Mouse (Mus musculus) right cerebral cortex, postnatal 10 days (tissue): Measurements from ENCODE around the gene Ajap1.

Experiments used
- DNase-seq, 2 experiments: peaks; one replicate each; pipeline ENCODE4 v3.0.0; 2021; ENCODE audit warnings: low spot score in 2 of 2

Ajap1 gene

DNA sequence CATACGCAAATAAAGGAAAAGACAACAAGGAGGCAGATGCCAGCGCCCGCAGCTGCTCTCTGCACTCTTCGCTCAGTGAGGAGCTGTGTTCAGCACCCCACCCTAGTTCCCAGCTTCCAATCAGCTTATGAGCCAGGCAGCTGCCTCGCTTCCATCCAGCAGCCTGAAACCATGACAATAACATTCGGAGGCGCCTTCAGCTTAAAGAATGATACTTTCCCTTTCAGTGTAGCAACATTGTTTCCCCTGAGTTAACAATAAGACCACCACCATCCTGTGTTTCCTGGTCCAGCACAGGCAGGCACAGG, 124.4 kb downstream of the Ajap1 start:
- DNase-seq = peak; percentile 68 to 76

DNA sequence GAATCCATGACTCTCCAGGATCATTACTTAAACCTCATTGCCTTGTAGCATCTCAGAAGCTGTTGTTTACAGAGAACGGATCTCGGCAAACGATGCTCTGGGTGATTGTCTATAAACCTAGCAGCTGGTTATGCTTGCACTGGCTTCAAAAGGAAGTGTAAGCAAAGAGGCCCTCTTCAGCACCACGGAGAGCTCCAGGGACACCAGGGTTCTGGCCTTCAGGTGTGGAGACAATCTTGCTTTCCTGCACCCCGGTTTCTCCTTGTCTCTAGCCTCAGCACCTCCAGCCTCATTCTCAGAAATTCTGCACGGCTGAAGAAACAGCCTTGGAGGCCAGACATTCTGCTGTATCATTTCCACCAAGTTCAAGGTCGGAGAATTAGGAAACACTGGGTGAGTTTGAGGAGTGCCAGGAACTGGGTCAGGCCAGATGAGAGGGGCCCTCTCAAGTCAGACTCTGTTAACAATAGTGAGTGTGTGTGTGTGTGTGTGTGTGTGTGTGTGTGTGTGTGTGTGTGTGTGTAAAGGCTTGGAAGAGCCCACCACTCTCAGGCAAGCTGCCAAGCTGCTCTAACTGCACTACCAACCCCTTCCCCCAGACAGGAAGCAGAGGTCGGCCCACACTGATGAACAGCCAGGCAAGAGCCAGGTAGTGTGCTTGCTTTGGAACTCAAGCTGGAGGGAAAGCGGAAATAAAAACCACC, 124.9 kb downstream of the Ajap1 start:
- DNase-seq = no peak

DNA sequence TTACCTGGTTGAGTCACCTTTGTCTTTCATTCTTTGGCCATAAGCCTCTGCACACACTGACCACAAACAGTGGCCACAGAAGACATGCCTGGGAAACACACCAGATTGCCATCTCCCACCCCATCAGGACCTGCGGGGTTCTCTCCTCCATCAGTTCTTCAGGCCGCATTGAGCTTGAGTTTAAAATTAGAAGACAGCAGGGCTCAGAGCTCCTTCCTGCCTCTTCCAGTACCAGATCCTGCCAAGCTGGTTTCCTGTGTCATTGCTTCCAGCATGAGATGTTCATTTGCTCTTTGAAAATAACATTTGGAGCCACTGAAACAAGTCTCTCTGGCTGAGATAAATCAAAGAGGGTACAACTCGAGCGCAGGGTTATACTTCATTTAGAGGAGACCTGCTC, 126.4 kb downstream of the Ajap1 start:
- no peak for DNase-seq

DNA sequence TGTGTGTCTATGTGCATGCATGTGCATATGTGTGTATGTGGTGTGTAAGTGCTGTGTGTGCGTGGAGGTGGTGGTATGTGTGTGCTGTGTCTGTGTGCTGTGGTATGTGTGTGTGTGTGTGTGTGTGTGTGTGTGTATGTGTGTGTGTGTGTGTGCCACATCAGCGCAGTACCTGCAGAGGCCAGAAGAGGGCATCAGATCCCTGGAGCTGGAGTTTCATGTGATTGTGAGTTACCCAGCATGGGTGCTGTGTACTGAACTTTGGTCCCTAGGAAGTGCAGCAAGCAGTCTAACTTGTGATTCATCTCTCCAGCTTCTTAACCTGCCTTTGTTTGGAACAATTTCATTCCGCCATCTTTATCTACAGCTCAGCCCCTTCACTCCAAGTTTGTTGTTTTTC, 137.6 kb downstream of the Ajap1 start:
- no peak for DNase-seq

DNA sequence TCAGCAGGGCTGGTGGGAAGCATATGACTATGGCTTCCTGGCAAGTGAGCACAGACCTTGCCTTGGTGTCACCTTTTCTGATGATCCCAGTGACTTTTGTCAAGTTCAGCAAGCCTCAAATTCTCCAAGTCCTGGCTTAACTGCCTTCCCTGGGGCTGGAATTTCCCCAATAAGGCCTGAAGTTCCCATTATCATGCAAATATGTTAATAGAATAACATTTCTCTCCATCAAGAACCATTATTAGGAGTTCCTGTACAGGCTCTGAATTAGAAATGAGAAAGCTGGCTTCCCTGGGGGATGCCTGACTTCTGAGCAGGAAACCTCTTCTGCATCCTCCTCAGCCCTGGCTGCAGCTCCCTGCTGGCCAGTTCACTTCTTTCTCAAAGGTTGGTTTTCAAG, 141.7 kb downstream of the Ajap1 start:
- DNase-seq = no peak

DNA sequence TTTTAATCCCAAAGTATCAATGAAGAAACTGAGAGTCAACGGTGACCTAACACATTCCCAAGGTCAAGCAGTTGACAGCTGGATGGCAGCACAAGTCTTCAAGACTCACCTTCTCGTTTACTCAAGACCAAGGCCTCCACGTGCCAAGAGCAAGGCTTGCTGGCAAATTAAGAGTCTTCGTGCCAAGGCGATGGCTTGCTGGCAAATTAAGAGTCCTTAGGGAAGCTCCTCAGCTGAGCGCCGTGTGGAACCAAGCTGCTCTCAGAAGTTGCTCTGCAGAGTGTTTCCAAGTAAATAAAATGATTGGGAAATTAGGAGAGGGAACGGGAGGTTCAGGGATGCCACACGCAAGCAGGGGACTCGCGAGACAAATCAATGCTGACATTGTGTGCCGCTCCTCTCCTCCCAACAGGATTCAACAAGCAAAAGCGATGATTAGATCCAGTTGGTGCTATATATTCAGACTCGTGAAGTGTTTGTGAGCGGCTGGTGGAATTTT, 147.3 kb downstream of the Ajap1 start:
- peak; percentile 31 to 45 for DNase-seq

DNA sequence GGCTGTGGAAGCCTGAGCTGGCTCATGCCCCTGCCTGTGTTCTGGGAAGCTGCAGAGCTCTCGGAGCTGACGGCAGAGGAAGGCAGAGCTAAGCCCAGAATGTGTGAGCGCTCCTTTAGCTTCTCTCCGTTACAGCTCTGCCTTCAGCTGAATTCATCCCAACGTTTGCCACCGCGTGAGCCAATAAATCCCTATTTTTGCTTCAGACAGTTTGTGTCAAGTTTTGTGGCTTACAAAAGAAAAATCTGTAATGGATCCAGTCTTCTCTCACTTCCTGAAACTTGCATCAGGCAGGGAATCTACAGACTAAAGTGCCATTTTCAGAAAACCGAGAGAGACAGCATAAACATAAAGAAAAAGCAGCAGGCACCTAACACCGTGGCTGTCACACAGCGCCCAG, 154.8 kb downstream of the Ajap1 start:
- DNase-seq = peak; percentile 68
